Mouse (Mus musculus) embryonic fibroblast, embryonic 13.5 days (primary cell): ENCODE data around the gene Cdhr2.

Experiments
- CTCF ChIP-seq: IDR thresholded peaks from 2 replicates; pipeline ENCODE4 v1.5.1; 2011; ENCODE audit warnings: mild to moderate bottlenecking, control low read depth, low read length, moderate library complexity, borderline replicate concordance; ENCODE audit not compliant: insufficient read depth
- POLR2A ChIP-seq: IDR thresholded peaks from 2 replicates; pipeline ENCODE4 v1.6.1; 2011; ENCODE audit warnings: low read depth, mild to moderate bottlenecking, control low read depth, low read length, moderate library complexity

DNA sequence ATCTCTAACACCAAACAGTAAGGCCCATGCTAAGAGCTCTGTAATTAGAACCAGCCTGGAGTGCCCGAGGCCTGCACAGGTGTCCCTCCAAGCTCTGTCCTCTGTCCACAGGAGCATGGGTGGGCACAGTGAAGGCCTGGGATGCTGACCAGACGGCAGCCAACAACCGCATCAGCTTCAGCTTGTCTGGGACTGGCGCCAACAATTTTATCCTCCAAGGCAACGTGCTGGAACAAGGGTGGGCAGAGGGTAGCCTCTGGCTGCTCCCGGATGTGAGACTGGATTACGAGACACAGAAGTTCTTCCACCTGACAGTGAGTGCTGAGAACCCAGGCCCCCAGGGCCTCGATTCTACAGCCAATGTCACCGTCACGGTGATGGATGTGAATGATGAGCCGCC is 24.9 kb downstream of the Cdhr2 start:
- no peak for TF ChIP-seq CTCF
- no peak for TF ChIP-seq POLR2A
